Mouse (Mus musculus) midbrain, embryonic 11.5 days (tissue): ENCODE data around the gene Olfr1426. TPM values are rescaled to one million over a fixed set of nuclear protein-coding genes. Genes with fewer than 3 reads are reported as not detected.
"Not testable (repeated sequence)": the region's sequence is repeated elsewhere in the genome, so short reads cannot be mapped to it uniquely, and the experiment has no call there.

Experiments
- ATAC-seq: fragments of 200-750 bp; cut with Nextera tagmentation; 2 replicates; pipeline ENCODE4 v1.8.0; 2017; ENCODE audit warnings: moderate TSS enrichment, moderate library complexity; ENCODE audit not compliant: low FRiP score
- DNase-seq: peaks from one replicate; pipeline ENCODE4 v3.0.0; 2015; ENCODE audit warnings: low spot score; ENCODE audit errors: missing footprints
- H3K27ac ChIP-seq: fragments of 300-500 bp; sonication (generic); 2 replicates; pipeline ENCODE4 v1.5.1; 2014; ENCODE audit warnings: low read depth, low read length
- H3K27me3 ChIP-seq: fragments of 300-500 bp; sonication (generic); 2 replicates; pipeline ENCODE4 v1.6.1; 2014; ENCODE audit warnings: mild to moderate bottlenecking, low read length, moderate library complexity, mixed read lengths; ENCODE audit not compliant: control insufficient read depth, insufficient read depth
- H3K36me3 ChIP-seq: fragments of 300-500 bp; sonication (generic); 2 replicates; pipeline ENCODE4 v1.6.1; 2014; ENCODE audit warnings: mild to moderate bottlenecking, low read length, moderate library complexity, mixed read lengths; ENCODE audit not compliant: control insufficient read depth, insufficient read depth
- H3K4me1 ChIP-seq: fragments of 300-500 bp; sonication (generic); 2 replicates; pipeline ENCODE4 v1.6.1; 2014; ENCODE audit warnings: low read length; ENCODE audit not compliant: control insufficient read depth, insufficient read depth
- H3K4me2 ChIP-seq: fragments of 300-500 bp; sonication (generic); 2 replicates; pipeline ENCODE4 v1.6.1; 2014; ENCODE audit warnings: mild to moderate bottlenecking, moderate library complexity
- H3K4me3 ChIP-seq: fragments of 300-500 bp; sonication (generic); 2 replicates; pipeline ENCODE4 v1.5.1; 2014; ENCODE audit warnings: low read depth, low read length
- H3K9ac ChIP-seq: fragments of 300-500 bp; sonication (generic); 2 replicates; pipeline ENCODE4 v1.6.1; 2014; ENCODE audit warnings: low read length
- H3K9me3 ChIP-seq: fragments of 300-500 bp; sonication (generic); 2 replicates; pipeline ENCODE4 v1.6.1; 2016; ENCODE audit warnings: low read length; ENCODE audit not compliant: control insufficient read depth
- WGBS: fragments of 180-500 bp; shearing (Covaris S2); extraction: QIAGEN DNeasy Blood & Tissue Kit; methylation state at CpG from one replicate; pipeline ENCODE4 v1.1.7; 2014; 5-methylcytosine and 5-hydroxymethylcytosine counted together
- polyA plus RNA-seq: library from polyadenylated mRNA; unstranded; fragments of >200 nt; fragmentation: Nextera tagmentation; extraction: Ambion mirVana; gene quantifications from 2 replicates; pipeline ENCODE4 v1.2.1, GENCODE M21; 2014

Olfr1426 gene
- not detected in 2 replicates for polyA plus RNA-seq

DNA sequence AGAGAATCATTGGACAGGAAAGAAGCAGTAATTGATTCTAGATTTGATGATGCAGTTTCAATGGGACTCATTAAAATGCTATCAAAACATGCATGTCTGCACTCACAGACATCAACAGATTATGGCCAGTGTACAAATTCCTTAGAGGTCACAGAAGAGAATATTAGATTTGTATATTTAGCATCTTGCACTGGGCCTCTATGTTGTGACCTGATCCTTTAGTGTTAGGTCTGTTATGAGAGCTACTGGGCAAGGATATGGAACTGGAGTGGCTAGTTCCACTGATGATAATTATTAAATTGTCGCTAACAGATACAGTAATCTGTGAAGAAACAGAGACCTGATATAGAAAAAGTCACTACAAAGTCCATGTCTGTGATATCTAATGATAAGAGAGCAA, at the start of gene Olfr1426:
Gene Olfr1426 (minus strand): TSS at position 101 of the 400 bp plus-strand sequence.
- Histone ChIP-seq H3K9me3 (no peaks in the 10 kb centered on the region), H3K4me1 (no peaks in the 10 kb centered on the region), H3K4me2 (no peak within 1 kb of the TSS), H3K4me3 (no peak within 1 kb of the TSS), H3K27me3 (no peaks in the 10 kb centered on the region), H3K27ac (no peak within 1 kb of the TSS), H3K36me3 (no peaks in the 10 kb centered on the region), H3K9ac (no peak within 1 kb of the TSS)
- WGBS, result 82% methylated on average over 1 of the region's 1 CpGs
- no peak for ATAC-seq
- no peak for DNase-seq

DNA sequence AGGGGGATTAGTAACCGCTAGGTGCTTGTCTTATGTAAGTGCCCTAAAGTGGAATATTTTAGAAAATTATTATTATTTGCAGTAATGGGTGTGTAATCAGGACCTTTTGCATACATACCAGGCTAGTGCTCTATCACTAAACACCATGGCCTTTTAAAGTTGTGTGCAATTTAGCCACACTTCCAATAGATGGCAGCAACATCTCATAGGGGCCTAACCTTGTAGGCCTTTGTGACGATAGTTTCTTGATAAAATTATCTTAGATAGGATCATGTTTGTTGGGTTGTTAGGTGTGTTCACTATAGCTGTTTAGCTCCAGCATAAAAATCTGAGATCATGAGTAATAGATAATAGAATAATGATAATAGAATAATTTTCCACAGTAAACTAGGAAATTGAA, 42.5 kb upstream of the Olfr1426 start:
- DNase-seq (peak; percentile 85), ATAC-seq (peak; percentile 75)
- H3K4me2 ChIP-seq, result no peak overlapping the region
- no peaks in the 10 kb centered on the region for H3K9me3 ChIP-seq
- H3K4me3 ChIP-seq, result no peak overlapping the region
- H3K4me1 ChIP-seq, result no peaks in the 10 kb centered on the region
- no peaks in the 10 kb centered on the region for H3K27me3 ChIP-seq
- H3K27ac ChIP-seq, result no peak overlapping the region
- WGBS, result 38% methylated on average over 2 of the region's 2 CpGs
- H3K9ac ChIP-seq, result no peak overlapping the region
- H3K36me3 ChIP-seq, result no peaks in the 10 kb centered on the region

DNA sequence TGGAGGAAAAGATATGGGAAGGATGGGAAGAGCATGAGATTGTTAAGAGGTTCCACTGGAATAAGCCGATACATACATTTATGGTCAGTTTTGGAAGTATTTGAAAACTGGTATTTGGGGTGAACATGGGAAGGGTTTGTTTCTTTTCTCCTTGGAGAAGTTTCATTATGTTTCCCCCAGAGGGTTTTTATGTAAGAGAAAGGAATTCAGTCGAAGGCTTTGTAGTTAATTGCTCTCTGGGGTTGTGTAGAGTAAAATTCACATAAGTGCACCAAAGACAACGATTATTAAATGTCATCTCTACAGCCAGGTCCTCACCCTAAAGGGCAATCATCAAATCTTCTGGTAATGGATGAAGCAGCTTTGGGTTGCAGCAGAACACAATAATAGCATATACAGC, 31.3 kb upstream of the Olfr1426 start, which contains the start of gene Olfr76:
Gene Olfr76 (minus strand): TSS at position 101 of the 400 bp plus-strand sequence.
- 81% methylated on average over 3 of the region's 3 CpGs for WGBS
- H3K9me3 ChIP-seq, result no peaks in the 10 kb centered on the region
- no peaks in the 10 kb centered on the region for H3K4me1 ChIP-seq
- ATAC-seq, result no peak
- no peak for DNase-seq
- H3K36me3 ChIP-seq, result no peaks in the 10 kb centered on the region
- H3K9ac ChIP-seq, result no peak within 1 kb of the TSS
- no peaks in the 10 kb centered on the region for H3K27me3 ChIP-seq
- H3K4me2 ChIP-seq, result no peak within 1 kb of the TSS
- no peak within 1 kb of the TSS for H3K27ac ChIP-seq
- H3K4me3 ChIP-seq, result no peak within 1 kb of the TSS

DNA sequence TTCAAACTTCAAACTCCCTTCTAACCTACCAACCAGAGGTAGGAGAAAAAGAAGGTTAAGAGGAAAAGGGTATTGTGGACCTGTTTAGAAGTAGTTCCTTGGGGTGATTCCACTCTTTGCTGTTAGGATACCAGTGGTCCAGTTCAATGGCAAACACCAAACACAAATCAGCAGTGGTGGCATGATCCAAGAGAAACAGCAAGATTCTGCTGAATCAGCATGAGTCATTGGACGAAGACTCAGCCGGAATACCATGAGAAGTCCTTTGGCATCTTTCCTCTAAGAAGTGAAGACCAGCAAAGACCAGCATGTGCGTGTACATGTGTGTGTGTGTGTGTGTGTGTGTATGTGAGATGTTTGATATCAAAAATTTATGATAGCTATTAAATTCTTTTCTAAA, 24.7 kb upstream of the Olfr1426 start:
- no peak overlapping the region for H3K4me2 ChIP-seq
- H3K9me3 ChIP-seq, result no peaks in the 10 kb centered on the region
- 90% methylated on average over 3 of the region's 3 CpGs for WGBS
- H3K27ac ChIP-seq, result no peak overlapping the region
- H3K4me3 ChIP-seq, result no peak overlapping the region
- ATAC-seq (no peak), DNase-seq (no peak)
- H3K27me3 ChIP-seq, result no peaks in the 10 kb centered on the region
- H3K9ac ChIP-seq, result no peak overlapping the region
- no peaks in the 10 kb centered on the region for H3K36me3 ChIP-seq
- no peaks in the 10 kb centered on the region for H3K4me1 ChIP-seq

DNA sequence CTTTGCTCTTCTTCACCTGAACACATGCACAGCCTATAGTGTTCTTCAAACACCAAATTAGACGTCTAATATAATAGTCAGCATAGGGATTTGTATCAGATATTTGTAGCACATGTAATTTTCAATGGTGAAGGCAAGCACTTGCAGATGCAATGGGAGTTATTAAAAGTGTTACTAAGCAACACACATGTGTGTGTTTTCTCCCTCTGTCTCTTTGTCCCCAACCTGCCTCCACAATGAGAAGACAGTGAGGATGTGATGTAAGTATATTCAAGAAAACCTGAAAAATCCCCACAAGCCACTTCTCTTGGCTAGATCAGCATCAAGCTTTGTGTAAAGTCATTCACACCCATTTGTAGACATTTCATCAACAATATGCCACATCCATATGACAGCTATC, 24.0 kb upstream of the Olfr1426 start, which contains the start of gene Olfr1428:
Gene Olfr1428 (minus strand): TSS at position 101 of the 400 bp plus-strand sequence.
- Histone ChIP-seq H3K4me3 (no peak within 1 kb of the TSS), H3K9me3 (no peaks in the 10 kb centered on the region), H3K36me3 (no peaks in the 10 kb centered on the region), H3K9ac (no peak within 1 kb of the TSS), H3K27me3 (no peaks in the 10 kb centered on the region), H3K4me1 (no peaks in the 10 kb centered on the region), H3K4me2 (no peak within 1 kb of the TSS), H3K27ac (no peak within 1 kb of the TSS)
- no peak for DNase-seq
- no peak for ATAC-seq
- WGBS, result 78% methylated on average over 1 of the region's 1 CpGs

DNA sequence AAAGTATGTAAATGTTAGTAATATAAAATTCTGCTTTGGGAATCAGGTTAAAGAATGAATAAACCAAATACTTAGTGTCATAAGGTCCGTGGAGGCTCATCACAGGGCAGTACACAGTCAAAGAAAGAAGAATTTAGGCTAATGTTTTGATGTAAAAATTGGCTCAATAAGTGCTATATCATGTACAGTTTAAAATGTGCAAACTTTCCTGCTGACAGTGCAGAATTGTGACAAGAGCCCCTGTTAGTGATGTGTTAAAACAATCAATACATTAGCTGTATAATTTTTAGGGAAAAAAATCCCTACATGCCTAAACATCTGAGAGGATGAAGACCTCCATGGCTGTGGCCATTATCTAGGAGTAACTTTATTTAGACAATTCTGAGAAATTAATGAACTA, 22.0 kb upstream of the Olfr1426 start:
- Histone ChIP-seq H3K4me2 (no peak overlapping the region), H3K27ac (no peak overlapping the region), H3K27me3 (no peaks in the 10 kb centered on the region), H3K36me3 (no peaks in the 10 kb centered on the region), H3K4me3 (no peak overlapping the region), H3K9ac (no peak overlapping the region), H3K9me3 (no peaks in the 10 kb centered on the region), H3K4me1 (no peaks in the 10 kb centered on the region)
- WGBS, result 84% methylated on average over 1 of the region's 1 CpGs
- ATAC-seq (no peak), DNase-seq (no peak)

DNA sequence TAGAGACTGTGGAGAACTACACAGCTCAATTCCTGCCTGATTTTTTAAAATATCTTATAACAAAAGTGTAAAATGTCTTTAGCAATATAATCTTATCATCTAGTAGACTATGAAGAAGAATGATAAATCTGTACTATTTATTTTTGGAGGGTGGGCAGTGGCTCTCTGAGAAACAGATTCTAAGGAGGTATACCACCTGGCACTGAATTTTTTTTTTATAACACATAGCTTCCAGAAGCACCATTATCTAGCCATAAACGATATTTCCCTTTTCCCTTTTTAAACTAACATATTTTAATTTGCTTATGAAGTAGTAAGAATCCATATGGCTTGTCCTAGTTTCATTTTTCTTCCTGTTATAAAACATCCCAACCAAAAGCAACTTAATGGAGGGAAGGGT, 12.7 kb upstream of the Olfr1426 start:
- H3K4me2 ChIP-seq, result no peak overlapping the region
- WGBS, result 67% methylated on average over 1 of the region's 1 CpGs
- ATAC-seq (no peak), DNase-seq (no peak)
- no peaks in the 10 kb centered on the region for H3K4me1 ChIP-seq
- no peak overlapping the region for H3K4me3 ChIP-seq
- H3K27me3 ChIP-seq, result no peaks in the 10 kb centered on the region
- no peaks in the 10 kb centered on the region for H3K36me3 ChIP-seq
- H3K9me3 ChIP-seq, result no peaks in the 10 kb centered on the region
- H3K27ac ChIP-seq, result no peak overlapping the region
- no peak overlapping the region for H3K9ac ChIP-seq

DNA sequence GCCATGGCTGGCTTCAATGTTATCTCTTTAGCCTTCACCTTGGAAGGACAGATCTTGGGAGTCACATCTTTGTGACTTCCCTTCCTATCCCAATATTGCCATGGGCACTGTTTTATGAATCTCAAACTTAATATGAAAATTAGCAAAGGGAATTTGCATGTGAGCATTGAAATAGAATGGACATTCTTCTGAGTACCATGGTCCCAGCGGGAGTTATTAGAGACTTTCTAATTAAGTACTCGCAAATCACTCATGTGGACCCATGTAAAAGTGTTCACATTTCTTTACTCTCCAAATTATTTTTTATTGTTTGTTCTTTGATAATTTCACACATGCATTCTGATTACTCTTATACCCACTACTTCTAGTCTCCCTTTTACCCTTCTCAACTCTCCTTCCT, 11.4 kb upstream of the Olfr1426 start, which contains the start of gene Olfr1427:
Gene Olfr1427 (minus strand): TSS at position 101 of the 400 bp plus-strand sequence.
- Histone ChIP-seq H3K4me2 (no peak within 1 kb of the TSS), H3K9me3 (no peaks in the 10 kb centered on the region)
- 95% methylated on average over 2 of the region's 2 CpGs for WGBS

DNA sequence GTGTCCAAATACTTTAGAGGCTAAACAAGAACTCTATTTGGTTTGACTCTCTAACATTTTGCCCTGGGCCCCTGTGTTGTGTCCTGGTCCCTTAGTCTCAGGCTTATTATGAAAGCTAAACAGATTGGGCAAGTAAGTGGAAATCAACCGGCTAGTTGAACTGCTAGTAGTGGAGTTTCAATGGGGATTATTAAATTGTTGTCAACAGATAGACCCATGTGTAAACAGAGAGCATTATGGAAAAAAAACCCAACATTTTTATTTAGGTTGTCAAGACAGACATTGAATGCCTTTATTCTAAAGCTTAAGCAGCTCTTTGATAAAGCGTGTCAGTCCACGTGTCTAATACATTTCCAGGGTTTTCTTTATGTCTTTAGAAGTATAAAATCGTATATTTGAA, 14.2 kb downstream of the Olfr1426 start, which contains the start of gene Olfr1425:
Gene Olfr1425 (minus strand): TSS at position 101 of the 400 bp plus-strand sequence.
- H3K9me3 ChIP-seq, ATAC-seq, H3K4me1 ChIP-seq, H3K9ac ChIP-seq, H3K27ac ChIP-seq, H3K4me3 ChIP-seq, H3K36me3 ChIP-seq, DNase-seq, H3K4me2 ChIP-seq, H3K27me3 ChIP-seq: not testable (repeated sequence)
- WGBS, result 83% methylated on average over 4 of the region's 4 CpGs

More for the DNA sequence above, 11.4 kb upstream of the Olfr1426 start, which contains the start of gene Olfr1427:
- DNase-seq (no peak), ATAC-seq (no peak)
- H3K4me1 ChIP-seq, result no peaks in the 10 kb centered on the region
- no peak within 1 kb of the TSS for H3K4me3 ChIP-seq
- H3K27me3 ChIP-seq, result no peaks in the 10 kb centered on the region
- no peak within 1 kb of the TSS for H3K9ac ChIP-seq
- no peaks in the 10 kb centered on the region for H3K36me3 ChIP-seq
- H3K27ac ChIP-seq, result no peak within 1 kb of the TSS
